Mouse (Mus musculus) CD4-positive naive resting alpha-beta T cell, adult 57 days (primary cell): ENCODE results near the gene Olfr711. TPM values are rescaled to one million over a fixed set of nuclear protein-coding genes. Genes with fewer than 3 reads are reported as not detected.

Experiments
- total RNA-seq: library from RNA; stranded (reverse); gene quantifications from one replicate; pipeline ENCODE4 v1.2.4, GENCODE M21; 2023

The Olfr711 gene
- not detected for total RNA-seq

GRCm38 (mm10) chr7:106975353-106975752 lies at the start of gene Olfr711:
TSS of gene Olfr711 (minus strand) at chr7:106975453.

GRCm38 (mm10) chr7:107005972-107006371 lies 30.7 kb upstream of the Olfr711 start, which contains the start of gene Olfr2:
TSS of gene Olfr2 (minus strand) at chr7:107006072.

GRCm38 (mm10) chr7:106963837-106964236 lies 11.4 kb downstream of the Olfr711 start, which contains the start of gene Olfr6:
TSS of gene Olfr6 (minus strand) at chr7:106963937.

GRCm38 (mm10) chr7:106948212-106948611 lies 27.0 kb downstream of the Olfr711 start, which contains the start of gene Olfr710:
TSS of gene Olfr710 (minus strand) at chr7:106948312.

GRCm38 (mm10) chr7:106932119-106932518 lies 43.1 kb downstream of the Olfr711 start, which contains the start of gene Olfr709-ps1:
TSS of gene Olfr709-ps1 (minus strand) at chr7:106932219.

Other genes starting within 250 kb of the Olfr711 start
- not detected for gene Olfr697, start 233.0 kb downstream of the Olfr711 start, total RNA-seq
- gene Olfr698, start 220.1 kb downstream of the Olfr711 start, total RNA-seq = not detected
- gene Olfr699, start 182.3 kb downstream of the Olfr711 start, total RNA-seq = not detected
- gene Olfr700, start 166.6 kb downstream of the Olfr711 start, total RNA-seq = not detected
- not detected for gene Olfr701, start 161.3 kb downstream of the Olfr711 start, total RNA-seq
- gene Olfr702, start 141.6 kb downstream of the Olfr711 start, total RNA-seq = not detected
- not detected for gene Olfr703, start 132.1 kb downstream of the Olfr711 start, total RNA-seq
- gene Olfr704, start 112.3 kb downstream of the Olfr711 start, total RNA-seq = not detected
- gene Olfr705, start 98.6 kb downstream of the Olfr711 start, total RNA-seq = not detected
- not detected for gene Olfr706, start 87.3 kb downstream of the Olfr711 start, total RNA-seq
- not detected for gene Olfr707, start 74.2 kb downstream of the Olfr711 start, total RNA-seq
- gene Olfr1532-ps1, start 67.5 kb downstream of the Olfr711 start, total RNA-seq = not detected
- gene Olfr709-ps1, start 43.2 kb downstream of the Olfr711 start, total RNA-seq = 0.33 TPM
- not detected for gene Olfr710, start 27.1 kb downstream of the Olfr711 start, total RNA-seq
- not detected for gene Olfr6, start 11.5 kb downstream of the Olfr711 start, total RNA-seq
- gene Olfr2, start 30.6 kb upstream of the Olfr711 start, total RNA-seq = not detected
- gene Olfr713, start 55.7 kb upstream of the Olfr711 start, total RNA-seq = not detected
- gene Olfr714, start 95.5 kb upstream of the Olfr711 start, total RNA-seq = not detected
- not detected for gene Olfr17, start 117.8 kb upstream of the Olfr711 start, total RNA-seq
- not detected for gene Olfr715b, start 134.9 kb upstream of the Olfr711 start, total RNA-seq
- not detected for gene Olfr715, start 155.6 kb upstream of the Olfr711 start, total RNA-seq
- not detected for gene Olfr716, start 162.9 kb upstream of the Olfr711 start, total RNA-seq
- not detected for gene Nlrp14, start 191.5 kb upstream of the Olfr711 start, total RNA-seq
- not detected for gene Rbmxl2, start 234.0 kb upstream of the Olfr711 start, total RNA-seq